Comparison of ENCODE assay signal across 26 mouse cellular contexts in genomic region chr4:71626626-71627025, GRCm38 (mm10).
A peak's percentile ranks its signal among the peaks of the same experiment; 100 is the strongest.
DNase-seq lines count a peak whose midpoint lies in the region; ATAC-seq lines count a peak whose summit lies in the region.
"Had no signal": no experiment of that assay in that cellular context is flagged by ENCODE, and none has a peak within 500 bp of the region (broad histone marks: within the 10 kb centered on the region; RNA-seq: fewer than 3 reads in every experiment).

No protein-coding gene starts in this region.

- no peak overlapping the region for H3K4me3 ChIP-seq in embryonic facial prominence, embryonic 11.5 days (ENCODE audit: low read depth, low read length)
- H3K4me3 ChIP-seq in embryonic facial prominence, embryonic 10.5 days = no peak overlapping the region
- H3K4me3 ChIP-seq in midbrain, embryonic 10.5 days = no peak overlapping the region
- no peak overlapping the region for H3K4me3 ChIP-seq in midbrain, embryonic 13.5 days (replicated peaks)
- H3K4me3 ChIP-seq: embryonic facial prominence, embryonic 12.5 days; limb, embryonic 10.5 days; limb, embryonic 15.5 days; midbrain, embryonic 12.5 days had no signal

- H3K4me1 ChIP-seq in embryonic facial prominence, embryonic 11.5 days (ENCODE audit: control insufficient read depth, insufficient read depth, low read length) = no peaks in the 10 kb centered on the region
- no peaks in the 10 kb centered on the region; the same call in 1 of the 2 replicates for H3K4me1 ChIP-seq in embryonic facial prominence, embryonic 10.5 days
- H3K4me1 ChIP-seq in midbrain, embryonic 10.5 days = peaks cover 9% of the 10 kb centered on the region
- 0 out of 2 replicates have a peak, but pooled peaks cover 2% of the 10 kb centered on the region for H3K4me1 ChIP-seq in midbrain, embryonic 13.5 days (replicated peaks)
- H3K4me1 ChIP-seq: embryonic facial prominence, embryonic 12.5 days; limb, embryonic 10.5 days; limb, embryonic 15.5 days; midbrain, embryonic 12.5 days had no signal

- no peak overlapping the region for H3K4me2 ChIP-seq in embryonic facial prominence, embryonic 11.5 days (ENCODE audit: low read depth, low read length)
- H3K4me2 ChIP-seq in midbrain, embryonic 13.5 days (replicated peaks) = no peak overlapping the region
- H3K4me2 ChIP-seq: embryonic facial prominence, embryonic 12.5 days; limb, embryonic 15.5 days; midbrain, embryonic 12.5 days had no signal

- H3K9ac ChIP-seq in embryonic facial prominence, embryonic 11.5 days (replicated peaks; ENCODE audit: low read length) = no peak overlapping the region
- H3K9ac ChIP-seq in midbrain, embryonic 13.5 days (replicated peaks) = no peak overlapping the region
- H3K9ac ChIP-seq: embryonic facial prominence, embryonic 12.5 days; limb, embryonic 15.5 days; liver, embryonic 14.5 days; midbrain, embryonic 12.5 days had no signal

- DNase-seq in embryonic facial prominence, embryonic 11.5 days (ENCODE audit: low spot score) = peak; percentile 21
- no peak for DNase-seq in embryonic facial prominence, embryonic 10.5 days (ENCODE audit: low spot score)
- DNase-seq in midbrain, embryonic 10.5 days (ENCODE audit: low spot score) = no peak
- peak; percentile 33 for DNase-seq in embryo, embryonic 11 days
- peak; percentile 60 for DNase-seq in retina, embryonic 14.5 days (ENCODE audit: low spot score)
- DNase-seq in urinary bladder, postnatal 25 days (ENCODE audit: low spot score) = no peak
- no peak for DNase-seq in lung, postnatal 14 days
- DNase-seq: adrenal gland, postnatal 10 days; cerebellum, adult 11 months; cerebellum, adult 9-10 months; cerebellum, postnatal 36 days; gastrocnemius, postnatal 14 days; kidney, adult 9 months; kidney, postnatal 10 days; lung, adult 2 months; lung, postnatal 10 days; right cerebral cortex, postnatal 14 days had no signal

- H3K27me3 ChIP-seq in embryonic facial prominence, embryonic 11.5 days (ENCODE audit: control insufficient read depth, insufficient read depth, low read length) = no peaks in the 10 kb centered on the region
- H3K27me3 ChIP-seq in embryonic facial prominence, embryonic 10.5 days (replicated peaks; ENCODE audit: low read depth, poor library complexity, severe bottlenecking) = no peaks in the 10 kb centered on the region
- H3K27me3 ChIP-seq in midbrain, embryonic 10.5 days (ENCODE audit: low read depth, poor library complexity, severe bottlenecking) = no peaks in the 10 kb centered on the region
- no peaks in the 10 kb centered on the region for H3K27me3 ChIP-seq in midbrain, embryonic 13.5 days
- H3K27me3 ChIP-seq: embryonic facial prominence, embryonic 12.5 days; limb, embryonic 15.5 days; midbrain, embryonic 12.5 days had no signal

- 0 out of 2 replicates have a peak, but pooled peaks have one; percentile 14 for ATAC-seq in embryonic facial prominence, embryonic 11.5 days (replicated peaks; ENCODE audit: insufficient number of reproducible peaks, low FRiP score, low TSS enrichment, low read depth)
- no peak for ATAC-seq in midbrain, embryonic 13.5 days
- ATAC-seq: forebrain, embryonic 16.5 days; intestine, embryonic 16.5 days had no signal

- no peaks in the 10 kb centered on the region for H3K36me3 ChIP-seq in embryonic facial prominence, embryonic 11.5 days (replicated peaks; ENCODE audit: control insufficient read depth, insufficient read depth, low read depth, low read length)
- H3K36me3 ChIP-seq in embryonic facial prominence, embryonic 10.5 days (replicated peaks) = no peaks in the 10 kb centered on the region
- H3K36me3 ChIP-seq in midbrain, embryonic 10.5 days = no peaks in the 10 kb centered on the region
- H3K36me3 ChIP-seq in midbrain, embryonic 13.5 days = no peaks in the 10 kb centered on the region
- H3K36me3 ChIP-seq: embryonic facial prominence, embryonic 12.5 days; G1E; limb, embryonic 10.5 days; limb, embryonic 15.5 days; midbrain, embryonic 12.5 days had no signal

- no peak overlapping the region for H3K27ac ChIP-seq in embryonic facial prominence, embryonic 11.5 days (replicated peaks; ENCODE audit: low read depth, low read length)
- no peak overlapping the region for H3K27ac ChIP-seq in embryonic facial prominence, embryonic 10.5 days (replicated peaks)
- H3K27ac ChIP-seq in midbrain, embryonic 10.5 days (replicated peaks) = 0 out of 2 replicates have a peak overlapping the region, but pooled peaks have one; percentile 25
- H3K27ac ChIP-seq in midbrain, embryonic 13.5 days = no peak overlapping the region
- H3K27ac ChIP-seq: embryonic facial prominence, embryonic 12.5 days; limb, embryonic 10.5 days; limb, embryonic 15.5 days; liver, embryonic 14.5 days; midbrain, embryonic 12.5 days had no signal

- WGBS in embryonic facial prominence, embryonic 11.5 days = 41% methylated on average over 1 of the region's 1 CpGs
- 61% methylated on average over 1 of the region's 1 CpGs for WGBS in embryonic facial prominence, embryonic 10.5 days
- 68% methylated on average over 1 of the region's 1 CpGs for WGBS in midbrain, embryonic 10.5 days
- 33% methylated on average over 1 of the region's 1 CpGs for WGBS in midbrain, embryonic 13.5 days

- no peaks in the 10 kb centered on the region for H3K9me3 ChIP-seq in embryonic facial prominence, embryonic 11.5 days (replicated peaks; ENCODE audit: control insufficient read depth, low read length)
- peaks cover 3% of the 10 kb centered on the region; the same call in 1 of the 2 replicates for H3K9me3 ChIP-seq in embryonic facial prominence, embryonic 10.5 days
- H3K9me3 ChIP-seq in midbrain, embryonic 10.5 days (replicated peaks) = no peaks in the 10 kb centered on the region
- H3K9me3 ChIP-seq in midbrain, embryonic 13.5 days = no peaks in the 10 kb centered on the region
- H3K9me3 ChIP-seq: embryonic facial prominence, embryonic 12.5 days; G1E; limb, embryonic 10.5 days; limb, embryonic 15.5 days; midbrain, embryonic 12.5 days had no signal

Comparison
In these comparisons a context has a peak if more than half of its experiments do, and no peak if none do; other contexts are left out.
1. DNase-seq: peak in embryonic facial prominence, embryonic 11.5 days (single experiment), embryo, embryonic 11 days (single experiment) and retina, embryonic 14.5 days (single experiment); none in embryonic facial prominence, embryonic 10.5 days (single experiment), midbrain, embryonic 10.5 days (single experiment), urinary bladder, postnatal 25 days (single experiment) and lung, postnatal 14 days (single experiment).